Mouse (Mus musculus) liver, adult 2 months (tissue): ENCODE data around the gene Auts2.

Experiments used
- CTCF ChIP-seq: fragments of 200-500 bp; IDR thresholded peaks from 2 replicates; pipeline ENCODE4 v1.5.1; 2011; ENCODE audit warnings: low read depth, low read length, control low read depth
- POLR2A ChIP-seq: fragments of 200-500 bp; IDR thresholded peaks from 2 replicates; pipeline ENCODE4 v1.6.1; 2011; ENCODE audit warnings: low read length, control low read depth; ENCODE audit not compliant: insufficient read depth; ENCODE audit errors: extremely low read depth

GRCm38 (mm10) chr5:131724508-131724907 is 818.6 kb downstream of the Auts2 start:
- TF ChIP-seq CTCF: no peak
- no peak for TF ChIP-seq POLR2A
